ENCODE assay signal across 8 mouse cellular contexts in genomic region chr12:59012710-59013091, GRCm38 (mm10). TPM values are rescaled to one million over a fixed set of nuclear protein-coding genes. Genes with fewer than 3 reads are reported as not detected.
DNase-seq lines count a peak whose midpoint lies in the region; ATAC-seq lines count a peak whose summit lies in the region.

No protein-coding gene starts in this region.

- H3K27me3 ChIP-seq in kidney, embryonic 15.5 days = no peaks in the 10 kb centered on the region
- no peaks in the 10 kb centered on the region for H3K27me3 ChIP-seq in heart, embryonic 12.5 days (replicated peaks)
- no peaks in the 10 kb centered on the region for H3K27me3 ChIP-seq in liver, embryonic 12.5 days (replicated peaks)
- no peaks in the 10 kb centered on the region for H3K27me3 ChIP-seq in stomach, embryonic 14.5 days (ENCODE audit: control insufficient read depth, insufficient read depth, low read length)

- peak overlapping the region; percentile 75 for H3K4me2 ChIP-seq in kidney, embryonic 15.5 days
- peak overlapping the region; percentile 73 for H3K4me2 ChIP-seq in heart, embryonic 12.5 days
- H3K4me2 ChIP-seq in liver, embryonic 12.5 days = peak overlapping the region; percentile 89
- H3K4me2 ChIP-seq in stomach, embryonic 14.5 days (replicated peaks; ENCODE audit: low read depth, low read length) = peak overlapping the region; percentile 87

- peak overlapping the region; percentile 67 for H3K9ac ChIP-seq in kidney, embryonic 15.5 days
- H3K9ac ChIP-seq in heart, embryonic 12.5 days = peak overlapping the region; percentile 87
- H3K9ac ChIP-seq in liver, embryonic 12.5 days = peak overlapping the region; percentile 79
- peak overlapping the region; percentile 15 for H3K9ac ChIP-seq in stomach, embryonic 14.5 days (replicated peaks; ENCODE audit: low read depth, low read length)

- H3K4me1 ChIP-seq in kidney, embryonic 15.5 days = peaks cover 27% of the 10 kb centered on the region
- H3K4me1 ChIP-seq in heart, embryonic 12.5 days (replicated peaks) = peaks cover 22% of the 10 kb centered on the region
- H3K4me1 ChIP-seq in liver, embryonic 12.5 days = peaks cover 35% of the 10 kb centered on the region
- H3K4me1 ChIP-seq in stomach, embryonic 14.5 days (ENCODE audit: control insufficient read depth, insufficient read depth, low read length) = peaks cover 14% of the 10 kb centered on the region

- peak overlapping the region; percentile 92 for H3K27ac ChIP-seq in kidney, embryonic 15.5 days
- H3K27ac ChIP-seq in heart, embryonic 12.5 days (ENCODE audit: poor library complexity, severe bottlenecking) = peak overlapping the region; percentile 87
- peak overlapping the region; percentile 91 for H3K27ac ChIP-seq in liver, embryonic 12.5 days
- peak overlapping the region; percentile 89 for H3K27ac ChIP-seq in stomach, embryonic 14.5 days (ENCODE audit: low read length)

- peak overlapping the region; percentile 88 for H3K4me3 ChIP-seq in kidney, embryonic 15.5 days (replicated peaks)
- peak overlapping the region; percentile 86 for H3K4me3 ChIP-seq in heart, embryonic 12.5 days
- peak overlapping the region; percentile 75 for H3K4me3 ChIP-seq in liver, embryonic 12.5 days
- H3K4me3 ChIP-seq in stomach, embryonic 14.5 days (ENCODE audit: low read depth, low read length) = peak overlapping the region; percentile 88

- WGBS in kidney, embryonic 15.5 days = under 1% methylated on average over 7 of the region's 7 CpGs
- 2% methylated on average over 7 of the region's 7 CpGs for WGBS in heart, embryonic 12.5 days
- 3% methylated on average over 7 of the region's 7 CpGs for WGBS in liver, embryonic 12.5 days (ENCODE audit: insufficient replicate concordance)
- 2% methylated on average over 7 of the region's 7 CpGs for WGBS in stomach, embryonic 14.5 days

- H3K9me3 ChIP-seq in kidney, embryonic 15.5 days (replicated peaks) = no peaks in the 10 kb centered on the region
- H3K9me3 ChIP-seq in heart, embryonic 12.5 days (replicated peaks) = no peaks in the 10 kb centered on the region
- H3K9me3 ChIP-seq in liver, embryonic 12.5 days (replicated peaks) = no peaks in the 10 kb centered on the region
- no peaks in the 10 kb centered on the region for H3K9me3 ChIP-seq in stomach, embryonic 14.5 days (ENCODE audit: control insufficient read depth, low read depth, low read length)

- H3K36me3 ChIP-seq in kidney, embryonic 15.5 days = peaks cover 19% of the 10 kb centered on the region
- peaks cover 21% of the 10 kb centered on the region for H3K36me3 ChIP-seq in heart, embryonic 12.5 days
- peaks cover 26% of the 10 kb centered on the region for H3K36me3 ChIP-seq in liver, embryonic 12.5 days
- no peaks in the 10 kb centered on the region; the same call in 1 of the 2 replicates for H3K36me3 ChIP-seq in stomach, embryonic 14.5 days (ENCODE audit: control insufficient read depth, insufficient read depth, low read length)

- no peak for ATAC-seq in kidney, embryonic 15.5 days (replicated peaks; ENCODE audit: low FRiP score)
- no peak for ATAC-seq in heart, embryonic 12.5 days (ENCODE audit: insufficient number of reproducible peaks, low FRiP score)
- no peak for ATAC-seq in liver, embryonic 12.5 days
- ATAC-seq in stomach, embryonic 14.5 days (ENCODE audit: insufficient number of reproducible peaks, insufficient read depth, low FRiP score, low read depth) = no peak
- no peak for ATAC-seq in granulocyte monocyte progenitor cell, adult 5-6 weeks (replicated peaks; ENCODE audit: poor library complexity, severe bottlenecking)

- no peak for DNase-seq in kidney, adult 18-20 months
- DNase-seq in adipocyte (ENCODE audit: low spot score) = peak; percentile 50
- DNase-seq in layer of hippocampus, postnatal 10 days (ENCODE audit: low spot score in 2 of 2) = no peak

RNA-seq across cellular contexts. Expression of gene Gemin2, which starts 0.5 kb away (rescaled TPM):
- polyA plus RNA-seq in kidney, embryonic 15.5 days (2015; fragmentation: Nextera tagmentation; extraction: Ambion mirVana) = 33.5 and 34.4 TPM in 2 replicates
- polyA plus RNA-seq in heart, embryonic 12.5 days (2016; fragmentation: Nextera tagmentation; extraction: Ambion mirVana) = 25.4 and 25.9 TPM in 2 replicates
- polyA plus RNA-seq in liver, embryonic 12.5 days (2016; fragmentation: Nextera tagmentation; extraction: Ambion mirVana) = 27.3 and 28.2 TPM in 2 replicates
- polyA plus RNA-seq in stomach, embryonic 14.5 days (2014; fragmentation: Nextera tagmentation; extraction: Ambion mirVana) = 23.8 and 29.8 TPM in 2 replicates
- 23.0 and 23.4 TPM in 2 replicates for total RNA-seq in granulocyte monocyte progenitor cell, adult 5-6 weeks (2014; fragmentation: Nextera tagmentation)
- total RNA-seq in granulocyte monocyte progenitor cell, adult 5-6 weeks (2017) = 14.0 and 22.3 TPM in 2 replicates
- total RNA-seq in layer of hippocampus, postnatal 10 days (2021) = 1 to 10 TPM; 7.0 to 8.5 TPM

RNA-seq across cellular contexts. Expression of gene Sec23a, which starts 0.9 kb away (rescaled TPM):
- 79.3 and 79.4 TPM in 2 replicates for polyA plus RNA-seq in kidney, embryonic 15.5 days (2015; fragmentation: Nextera tagmentation; extraction: Ambion mirVana)
- 93.0 and 97.1 TPM in 2 replicates for polyA plus RNA-seq in heart, embryonic 12.5 days (2016; fragmentation: Nextera tagmentation; extraction: Ambion mirVana)
- polyA plus RNA-seq in liver, embryonic 12.5 days (2016; fragmentation: Nextera tagmentation; extraction: Ambion mirVana) = 31.2 and 32.5 TPM in 2 replicates
- 80.6 and 88.4 TPM in 2 replicates for polyA plus RNA-seq in stomach, embryonic 14.5 days (2014; fragmentation: Nextera tagmentation; extraction: Ambion mirVana)
- total RNA-seq in granulocyte monocyte progenitor cell, adult 5-6 weeks (2014; fragmentation: Nextera tagmentation) = 12.5 and 14.4 TPM in 2 replicates
- 20.9 and 23.7 TPM in 2 replicates for total RNA-seq in granulocyte monocyte progenitor cell, adult 5-6 weeks (2017)
- total RNA-seq in layer of hippocampus, postnatal 10 days (2021) = 100 to 1,000 TPM; 125 to 134 TPM

RNA-seq across cellular contexts. Expression of gene Trappc6b, which starts 48.6 kb away (rescaled TPM):
- polyA plus RNA-seq in kidney, embryonic 15.5 days (2015; fragmentation: Nextera tagmentation; extraction: Ambion mirVana) = 91.2 and 91.8 TPM in 2 replicates
- 80.4 and 83.2 TPM in 2 replicates for polyA plus RNA-seq in heart, embryonic 12.5 days (2016; fragmentation: Nextera tagmentation; extraction: Ambion mirVana)
- 54.4 and 55.3 TPM in 2 replicates for polyA plus RNA-seq in liver, embryonic 12.5 days (2016; fragmentation: Nextera tagmentation; extraction: Ambion mirVana)
- polyA plus RNA-seq in stomach, embryonic 14.5 days (2014; fragmentation: Nextera tagmentation; extraction: Ambion mirVana) = 61.0 and 67.1 TPM in 2 replicates
- total RNA-seq in granulocyte monocyte progenitor cell, adult 5-6 weeks (2014; fragmentation: Nextera tagmentation) = 25.7 and 58.6 TPM in 2 replicates
- total RNA-seq in granulocyte monocyte progenitor cell, adult 5-6 weeks (2017) = 49.7 and 53.6 TPM in 2 replicates
- total RNA-seq in layer of hippocampus, postnatal 10 days (2021) = 100 to 1,000 TPM; 102 to 118 TPM

RNA-seq across cellular contexts. Expression of gene Pnn, which starts 54.0 kb away (rescaled TPM):
- 105 and 114 TPM in 2 replicates for polyA plus RNA-seq in kidney, embryonic 15.5 days (2015; fragmentation: Nextera tagmentation; extraction: Ambion mirVana)
- polyA plus RNA-seq in heart, embryonic 12.5 days (2016; fragmentation: Nextera tagmentation; extraction: Ambion mirVana) = 73.4 and 78.0 TPM in 2 replicates
- 68.6 and 69.4 TPM in 2 replicates for polyA plus RNA-seq in liver, embryonic 12.5 days (2016; fragmentation: Nextera tagmentation; extraction: Ambion mirVana)
- 91.3 and 106 TPM in 2 replicates for polyA plus RNA-seq in stomach, embryonic 14.5 days (2014; fragmentation: Nextera tagmentation; extraction: Ambion mirVana)
- 89.3 and 101 TPM in 2 replicates for total RNA-seq in granulocyte monocyte progenitor cell, adult 5-6 weeks (2014; fragmentation: Nextera tagmentation)
- 104 and 113 TPM in 2 replicates for total RNA-seq in granulocyte monocyte progenitor cell, adult 5-6 weeks (2017)
- total RNA-seq in layer of hippocampus, postnatal 10 days (2021) = 10 to 100 TPM; 63.0 to 86.2 TPM

Comparison
In these comparisons a context has a peak if more than half of its experiments do, and no peak if none do; other contexts are left out.
1. H3K9ac ChIP-seq: peak in every context shown above with its lines; median percentile 87 in heart, embryonic 12.5 days; 79 in liver, embryonic 12.5 days; 67 in kidney, embryonic 15.5 days; 15 in stomach, embryonic 14.5 days.